ENCODE assay signal across 7 mouse cellular contexts in the genomic region with DNA sequence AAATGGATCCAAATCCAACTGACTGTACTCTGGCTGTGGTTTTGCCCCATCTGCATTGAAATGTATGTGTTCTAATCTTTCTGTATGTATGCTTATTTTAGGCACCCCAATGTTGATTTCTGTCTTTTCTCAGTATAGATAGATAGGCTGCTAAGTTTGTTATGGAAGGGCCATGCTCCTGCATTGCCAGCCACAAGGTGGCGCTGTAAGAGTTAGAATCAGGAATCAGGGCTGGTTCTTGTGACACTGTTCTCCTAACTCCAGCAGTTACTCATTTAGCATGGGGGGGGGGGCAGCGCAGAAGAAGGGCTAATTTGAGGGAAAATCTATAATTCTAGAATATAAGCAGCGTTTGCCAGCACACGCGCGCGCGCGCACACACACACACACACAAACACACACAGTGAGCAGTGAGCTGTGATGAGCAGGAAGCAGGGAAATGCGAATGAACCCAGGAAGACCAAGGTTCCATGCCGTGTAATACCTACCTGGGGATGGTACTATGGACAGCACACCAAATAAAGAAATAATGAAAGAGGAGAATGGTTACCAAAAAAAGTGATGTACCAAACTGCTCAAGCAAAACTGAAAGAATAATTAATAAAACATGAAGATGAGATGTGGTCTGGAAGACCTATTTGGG.
DNase-seq lines count a peak whose midpoint lies in the region; ATAC-seq and TF ChIP-seq lines count a peak whose summit lies in the region.

No protein-coding gene starts in this region.

- H3K9ac ChIP-seq in embryonic facial prominence, embryonic 14.5 days (ENCODE audit: low read depth, low read length), result no peak overlapping the region

- peak; percentile 94 for DNase-seq in NIH3T3 (ENCODE audit: low read depth)
- peak; percentile 75 for DNase-seq in embryonic facial prominence, embryonic 14.5 days (ENCODE audit: low spot score)
- DNase-seq in heart, postnatal 14 days, result peak; percentile 76 to 82
- peak; percentile 52 to 77 for DNase-seq in layer of hippocampus, adult 8-10 months (ENCODE audit: low spot score in 2 of 2)
- DNase-seq in lung, postnatal 4 days, result peak; percentile 45 to 72
- DNase-seq in right cerebral cortex, postnatal 4 days, result peak; percentile 84

- H3K27me3 ChIP-seq in embryonic facial prominence, embryonic 14.5 days (replicated peaks; ENCODE audit: control insufficient read depth, insufficient read depth, low read length), result no peaks in the 10 kb centered on the region

- no peak for TF ChIP-seq POLR2A in bone marrow macrophage, adult 2 months (IDR thresholded peaks at IDR 0.05; ENCODE audit: borderline replicate concordance, low read depth, low read length)

- H3K9me3 ChIP-seq in embryonic facial prominence, embryonic 14.5 days (ENCODE audit: control insufficient read depth, low read length), result no peaks in the 10 kb centered on the region

- WGBS in embryonic facial prominence, embryonic 14.5 days, result 65% methylated on average over 11 of the region's 11 CpGs

- H3K4me2 ChIP-seq in embryonic facial prominence, embryonic 14.5 days (ENCODE audit: low read depth, low read length), result no peak overlapping the region

- H3K4me1 ChIP-seq in bone marrow macrophage, adult 2 months (ENCODE audit: control insufficient read depth, insufficient read depth, low read length), result no peaks in the 10 kb centered on the region
- no peaks in the 10 kb centered on the region for H3K4me1 ChIP-seq in embryonic facial prominence, embryonic 14.5 days (ENCODE audit: control insufficient read depth, insufficient read depth, low read length)

- ATAC-seq in embryonic facial prominence, embryonic 14.5 days (ENCODE audit: low read depth), result 0 out of 2 replicates have a peak, but pooled peaks have one; percentile 34

- intact Hi-C loops in heart, postnatal 14 days (cut with DNase I), result no loop called here

- peak; percentile 54 for TF ChIP-seq CTCF in bone marrow macrophage, adult 2 months (IDR thresholded peaks at IDR 0.05; ENCODE audit: low read depth, low read length)

- H3K27ac ChIP-seq in bone marrow macrophage, adult 2 months (ENCODE audit: insufficient read depth, low read depth, low read length), result no peak overlapping the region
- no peak overlapping the region for H3K27ac ChIP-seq in embryonic facial prominence, embryonic 14.5 days (replicated peaks; ENCODE audit: low read depth, low read length)

- no peak overlapping the region for H3K4me3 ChIP-seq in bone marrow macrophage, adult 2 months (ENCODE audit: insufficient read depth, low read length)
- no peak overlapping the region for H3K4me3 ChIP-seq in embryonic facial prominence, embryonic 14.5 days (ENCODE audit: low read depth, low read length)

- H3K36me3 ChIP-seq in embryonic facial prominence, embryonic 14.5 days (ENCODE audit: control insufficient read depth, insufficient read depth, low read length), result peaks cover 6% of the 10 kb centered on the region
